Mouse (Mus musculus): ENCODE data around the gene Rgs3. TPM values are rescaled to one million over a fixed set of nuclear protein-coding genes. Genes with fewer than 3 reads are reported as not detected.
A peak's percentile ranks its signal among the peaks of the same experiment; 100 is the strongest.

The Rgs3 gene
- polyA plus RNA-seq, 1 experiment = 44.0 TPM

DNA sequence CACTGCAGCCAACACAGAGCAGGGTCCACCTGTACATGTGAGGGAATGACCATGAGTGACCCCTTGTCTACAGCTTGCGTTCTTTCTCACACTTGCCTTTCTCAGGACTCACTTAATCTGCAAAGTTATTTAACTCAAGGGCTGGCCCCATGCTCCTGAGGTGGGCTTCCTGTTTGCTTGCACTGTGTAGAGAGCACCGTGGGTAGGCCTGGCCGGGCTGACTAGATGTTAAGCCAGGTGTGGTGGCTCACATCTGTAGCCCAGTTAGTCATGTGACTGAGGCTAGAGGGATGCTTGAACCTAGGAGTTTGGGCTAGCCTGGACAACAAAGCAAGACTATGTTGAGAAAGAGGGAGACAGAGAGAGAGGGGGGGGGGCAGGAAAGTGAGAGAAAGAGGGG, 179.3 kb downstream of the Rgs3 start:
- Histone ChIP-seq H3K27ac (ENCODE audit: insufficient read depth, low read length) (peak overlapping the region; percentile 26; the same call in 1 of the 2 replicates), H3K4me3 (ENCODE audit: insufficient read depth, low read length) (no peak overlapping the region), H3K4me1 (ENCODE audit: control insufficient read depth, insufficient read depth, low read length) (peaks cover 8% of the 10 kb centered on the region; the same call in 1 of the 2 replicates)
- TF ChIP-seq POLR2A (IDR thresholded peaks at IDR 0.05; ENCODE audit: low read depth, low read length) (no peak), CTCF (IDR thresholded peaks at IDR 0.05; ENCODE audit: borderline replicate concordance, insufficient read depth, low read length) (no peak)

- no peak for TF ChIP-seq CTCF (IDR thresholded peaks at IDR 0.05; ENCODE audit: borderline replicate concordance, insufficient read depth, low read length)
- TF ChIP-seq POLR2A (IDR thresholded peaks at IDR 0.05; ENCODE audit: low read depth, low read length) = no peak
- Histone ChIP-seq H3K4me3 (ENCODE audit: insufficient read depth, low read length) (no peak overlapping the region), H3K4me1 (ENCODE audit: control insufficient read depth, insufficient read depth, low read length) (peaks cover 8% of the 10 kb centered on the region; the same call in 1 of the 2 replicates), H3K27ac (ENCODE audit: insufficient read depth, low read length) (no peak overlapping the region)
These were observed 179.9 kb downstream of the Rgs3 start for GRCm38 (mm10) chr4:62739591-62739990.

DNA sequence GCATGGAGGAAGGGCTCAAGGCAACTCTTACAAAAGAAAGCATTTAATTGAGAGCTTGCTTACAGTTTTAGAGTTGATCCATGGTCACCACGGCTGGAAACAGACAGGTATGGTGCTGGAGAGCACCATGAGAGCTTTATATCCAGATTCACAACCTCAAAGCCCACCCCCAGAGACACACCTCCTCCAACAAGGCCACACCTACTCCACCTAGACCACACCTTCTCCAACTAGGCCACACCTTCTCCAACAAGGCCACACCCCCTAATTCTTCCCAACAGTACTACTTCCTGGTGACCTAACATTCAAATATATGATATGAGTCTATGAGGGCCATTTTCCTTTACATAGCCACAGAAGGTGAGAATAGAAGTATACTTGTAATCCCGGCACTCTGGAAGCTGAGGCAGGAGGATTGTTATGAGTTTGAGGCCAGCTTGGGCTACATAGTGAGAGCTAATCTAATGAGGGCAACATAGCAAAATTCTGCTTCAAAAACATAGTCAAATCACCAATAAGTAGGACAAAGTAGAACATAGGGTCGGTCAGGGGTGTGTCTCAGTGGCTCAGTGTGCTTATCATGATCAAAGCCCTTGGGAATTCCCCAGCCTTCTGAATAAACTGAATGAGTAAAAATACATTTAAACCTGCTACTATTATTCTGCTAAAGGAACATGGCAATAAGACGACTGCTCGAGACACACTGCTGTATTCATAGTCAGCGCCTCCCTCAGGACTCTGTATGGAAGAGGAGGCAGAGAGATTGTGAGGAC, 180.8 kb downstream of the Rgs3 start:
- TF ChIP-seq POLR2A (IDR thresholded peaks at IDR 0.05; ENCODE audit: low read depth, low read length) (no peak), CTCF (IDR thresholded peaks at IDR 0.05; ENCODE audit: borderline replicate concordance, insufficient read depth, low read length) (no peak)
- H3K4me1 ChIP-seq (ENCODE audit: control insufficient read depth, insufficient read depth, low read length) = peaks cover 8% of the 10 kb centered on the region; the same call in 1 of the 2 replicates

GRCm38 (mm10) chr4:62741055-62741453, 181.4 kb downstream of the Rgs3 start:
- H3K4me3 ChIP-seq (ENCODE audit: insufficient read depth, low read length) = no peak overlapping the region
- no peak for TF ChIP-seq CTCF (IDR thresholded peaks at IDR 0.05; ENCODE audit: borderline replicate concordance, insufficient read depth, low read length)
- TF ChIP-seq POLR2A (IDR thresholded peaks at IDR 0.05; ENCODE audit: low read depth, low read length) = no peak
- no peak overlapping the region for H3K27ac ChIP-seq (ENCODE audit: insufficient read depth, low read length)
- peaks cover 3% of the 10 kb centered on the region; the same call in 1 of the 2 replicates for H3K4me1 ChIP-seq (ENCODE audit: control insufficient read depth, insufficient read depth, low read length)

More for the DNA sequence above, 180.8 kb downstream of the Rgs3 start:
- Histone ChIP-seq H3K27ac (ENCODE audit: insufficient read depth, low read length) (no peak overlapping the region), H3K4me3 (ENCODE audit: insufficient read depth, low read length) (no peak overlapping the region)

DNA sequence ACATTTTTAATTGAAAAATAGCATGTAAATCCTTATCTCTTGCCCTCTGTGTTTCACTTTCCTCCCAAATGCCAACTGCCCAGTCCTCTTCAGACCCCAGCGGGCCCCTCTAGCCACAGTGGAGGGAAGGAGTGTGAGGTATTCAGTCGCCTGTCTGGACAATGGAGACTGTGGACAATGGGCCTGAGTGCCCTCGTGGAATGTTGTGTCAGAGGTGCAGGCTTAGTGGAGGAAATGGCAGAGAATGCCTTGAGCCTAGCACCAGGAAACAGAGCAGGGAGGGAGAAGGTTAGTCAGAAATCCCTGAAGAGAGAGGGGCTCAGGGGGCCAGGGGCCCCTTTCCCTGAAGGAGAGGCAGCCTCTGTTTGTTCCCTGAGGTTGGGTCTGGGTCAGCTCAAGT, 182.0 kb downstream of the Rgs3 start:
- no peak overlapping the region for H3K4me3 ChIP-seq (ENCODE audit: insufficient read depth, low read length)
- H3K4me1 ChIP-seq (ENCODE audit: control insufficient read depth, insufficient read depth, low read length) = peaks cover 3% of the 10 kb centered on the region; the same call in 1 of the 2 replicates
- no peak overlapping the region for H3K27ac ChIP-seq (ENCODE audit: insufficient read depth, low read length)
- TF ChIP-seq POLR2A (IDR thresholded peaks at IDR 0.05; ENCODE audit: low read depth, low read length) (no peak), CTCF (IDR thresholded peaks at IDR 0.05; ENCODE audit: borderline replicate concordance, insufficient read depth, low read length) (no peak)

DNA sequence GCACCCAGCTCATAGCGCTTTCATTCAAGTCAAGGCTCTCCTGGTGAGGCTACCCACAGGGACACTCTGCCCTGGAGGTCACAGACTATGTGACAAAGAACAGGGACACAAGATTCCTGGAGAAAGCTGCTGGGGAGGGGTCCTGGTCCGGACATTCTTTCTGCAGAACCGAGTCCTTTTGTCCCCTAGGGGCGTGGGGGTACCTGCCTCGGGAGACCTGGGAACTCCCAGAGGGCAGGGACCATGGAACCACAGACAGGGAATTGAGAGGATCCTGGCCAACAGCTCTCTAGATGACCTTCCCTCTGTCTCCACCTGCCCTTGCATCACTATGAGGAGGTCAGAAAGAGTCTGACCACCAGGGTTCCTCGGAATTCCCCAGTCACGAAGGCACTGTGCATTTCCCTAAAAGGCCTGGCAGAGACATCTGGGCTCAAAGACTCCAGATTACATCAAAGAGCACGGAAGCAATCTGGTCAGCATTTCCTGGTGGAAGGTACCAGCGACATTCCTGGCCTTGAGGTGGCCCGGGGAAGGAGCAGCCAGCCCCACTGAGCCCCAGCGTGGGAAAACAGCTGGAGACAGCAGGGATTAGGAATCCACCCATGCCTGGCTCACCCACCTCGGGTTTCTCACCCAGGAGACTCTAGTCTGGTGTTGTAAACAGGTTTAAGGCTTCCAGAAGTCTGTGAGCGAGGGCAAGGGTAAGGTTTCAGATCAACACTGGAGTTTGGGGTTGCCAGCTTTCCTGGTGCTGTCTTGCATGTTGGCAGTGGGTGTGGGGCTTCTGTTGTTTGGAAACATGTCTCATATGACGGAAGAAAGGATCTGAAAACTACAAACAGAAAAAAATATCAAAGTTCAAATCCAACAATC, 183.5 kb downstream of the Rgs3 start:
- Histone ChIP-seq H3K27ac (ENCODE audit: insufficient read depth, low read length) (no peak overlapping the region), H3K4me3 (ENCODE audit: insufficient read depth, low read length) (no peak overlapping the region), H3K4me1 (ENCODE audit: control insufficient read depth, insufficient read depth, low read length) (peaks cover under 1% of the 10 kb centered on the region; the same call in 1 of the 2 replicates)
- TF ChIP-seq CTCF (IDR thresholded peaks at IDR 0.05; ENCODE audit: borderline replicate concordance, insufficient read depth, low read length) (no peak), POLR2A (IDR thresholded peaks at IDR 0.05; ENCODE audit: low read depth, low read length) (no peak)

- H3K27ac ChIP-seq (ENCODE audit: insufficient read depth, low read length) = no peak overlapping the region
- H3K4me3 ChIP-seq (ENCODE audit: insufficient read depth, low read length) = no peak overlapping the region
- TF ChIP-seq POLR2A (IDR thresholded peaks at IDR 0.05; ENCODE audit: low read depth, low read length) (no peak), CTCF (IDR thresholded peaks at IDR 0.05; ENCODE audit: borderline replicate concordance, insufficient read depth, low read length) (no peak)
- no peaks in the 10 kb centered on the region for H3K4me1 ChIP-seq (ENCODE audit: control insufficient read depth, insufficient read depth, low read length)
These were observed 184.9 kb downstream of the Rgs3 start for GRCm38 (mm10) chr4:62744534-62744956.

- Histone ChIP-seq H3K27ac (ENCODE audit: insufficient read depth, low read length) (no peak overlapping the region), H3K4me1 (ENCODE audit: control insufficient read depth, insufficient read depth, low read length) (no peaks in the 10 kb centered on the region), H3K4me3 (ENCODE audit: insufficient read depth, low read length) (no peak overlapping the region)
- TF ChIP-seq CTCF (IDR thresholded peaks at IDR 0.05; ENCODE audit: borderline replicate concordance, insufficient read depth, low read length) (no peak), POLR2A (IDR thresholded peaks at IDR 0.05; ENCODE audit: low read depth, low read length) (no peak)
These were observed 185.5 kb downstream of the Rgs3 start for GRCm38 (mm10) chr4:62744985-62745638.

Other genes starting within 250 kb of the Rgs3 start
- 33.1 and 36.9 TPM in 2 replicates for gene Fkbp15, start 199.3 kb upstream of the Rgs3 start, polyA plus RNA-seq (2011; ENCODE audit: insufficient read length, low read depth, missing spikeins)
- gene Slc31a1, start 199.1 kb upstream of the Rgs3 start, polyA plus RNA-seq (2011; ENCODE audit: insufficient read length, low read depth, missing spikeins) = 40.8 and 46.7 TPM in 2 replicates
- gene Cdc26, start 151.2 kb upstream of the Rgs3 start, polyA plus RNA-seq (2011; ENCODE audit: insufficient read length, low read depth, missing spikeins) = 61.3 and 94.3 TPM in 2 replicates
- 12.1 and 14.1 TPM in 2 replicates for gene Prpf4, start 151.1 kb upstream of the Rgs3 start, polyA plus RNA-seq (2011; ENCODE audit: insufficient read length, low read depth, missing spikeins)
- not detected in 2 replicates for gene Rnf183, start 124.6 kb upstream of the Rgs3 start, polyA plus RNA-seq (2011; ENCODE audit: insufficient read length, low read depth, missing spikeins)
- 1.6 and 2.4 TPM in 2 replicates for gene Wdr31, start 89.0 kb upstream of the Rgs3 start, polyA plus RNA-seq (2011; ENCODE audit: insufficient read length, low read depth, missing spikeins)
- gene Bspry, start 79.8 kb upstream of the Rgs3 start, polyA plus RNA-seq (2011; ENCODE audit: insufficient read length, low read depth, missing spikeins) = not detected in 2 replicates
- gene Hdhd3, start 56.4 kb upstream of the Rgs3 start, polyA plus RNA-seq (2011; ENCODE audit: insufficient read length, low read depth, missing spikeins) = 3.6 and 3.8 TPM in 2 replicates
- gene Alad, start 39.9 kb upstream of the Rgs3 start, polyA plus RNA-seq (2011; ENCODE audit: insufficient read length, low read depth, missing spikeins) = 16.5 and 20.6 TPM in 2 replicates
- gene Pole3, start 34.8 kb upstream of the Rgs3 start, polyA plus RNA-seq (2011; ENCODE audit: insufficient read length, low read depth, missing spikeins) = 39.7 and 40.7 TPM in 2 replicates
- 0.39 TPM in 1 of 2 replicates, not detected in the other for gene 4933430I17Rik, start 34.5 kb upstream of the Rgs3 start, polyA plus RNA-seq (2011; ENCODE audit: insufficient read length, low read depth, missing spikeins)